Mouse (Mus musculus) G1E (cell line): ENCODE results near the gene Atic.

Experiments used
- CTCF ChIP-seq: IDR thresholded peaks from 2 replicates; pipeline ENCODE4 v1.5.1; 2012; ENCODE audit warnings: low read depth, low read length, inconsistent platforms, mixed read lengths
- GATA1 ChIP-seq: IDR thresholded peaks from 2 replicates; pipeline ENCODE4 v1.6.1; 2012; ENCODE audit warnings: borderline replicate concordance, low read length, inconsistent platforms, mixed read lengths

- TF ChIP-seq CTCF: no peak
- TF ChIP-seq GATA1: no peak
Observed at GRCm38 (mm10) chr1:71606600-71607325, 49.8 kb downstream of the Atic start.
